Mouse (Mus musculus) megakaryocyte, embryonic 14.5 days (primary cell): ENCODE data around the gene Abl2. TPM values are rescaled to one million over a fixed set of nuclear protein-coding genes. Genes with fewer than 3 reads are reported as not detected.

Experiments
- H3K27me3 ChIP-seq: replicated peaks from 2 replicates; pipeline ENCODE3; 2012; ENCODE audit warnings: inconsistent platforms
- H3K36me3 ChIP-seq: replicated peaks from 2 replicates; pipeline ENCODE3; 2012; ENCODE audit warnings: low read length, inconsistent platforms, mixed read lengths
- H3K4me1 ChIP-seq: 2 replicates; pipeline ENCODE4 v1.6.1; 2012; ENCODE audit warnings: inconsistent platforms
- H3K4me3 ChIP-seq: replicated peaks from 2 replicates; pipeline ENCODE3; 2012; ENCODE audit warnings: moderate library complexity, mild to moderate bottlenecking, inconsistent platforms
- H3K9me3 ChIP-seq: 2 replicates; pipeline ENCODE4 v1.6.1; 2012; ENCODE audit warnings: inconsistent platforms
- FLI1 ChIP-seq: IDR thresholded peaks from 2 replicates; pipeline ENCODE4 v1.6.1; 2012; ENCODE audit warnings: low read length, inconsistent platforms, mixed read lengths
- GATA1 ChIP-seq: IDR thresholded peaks from 3 replicates; pipeline ENCODE4 v1.6.1; 2012; ENCODE audit warnings: mixed read lengths, low read length, inconsistent platforms, borderline replicate concordance
- polyA plus RNA-seq: library from polyadenylated mRNA; stranded (reverse); fragments of >175 nt; gene quantifications from 2 replicates; pipeline ENCODE4 v1.2.3, GENCODE M21; 2012; ENCODE audit warnings: low replicate concordance; ENCODE audit not compliant: insufficient read depth

The Abl2 gene
- polyA plus RNA-seq, 1 experiment = 5.0 TPM

DNA sequence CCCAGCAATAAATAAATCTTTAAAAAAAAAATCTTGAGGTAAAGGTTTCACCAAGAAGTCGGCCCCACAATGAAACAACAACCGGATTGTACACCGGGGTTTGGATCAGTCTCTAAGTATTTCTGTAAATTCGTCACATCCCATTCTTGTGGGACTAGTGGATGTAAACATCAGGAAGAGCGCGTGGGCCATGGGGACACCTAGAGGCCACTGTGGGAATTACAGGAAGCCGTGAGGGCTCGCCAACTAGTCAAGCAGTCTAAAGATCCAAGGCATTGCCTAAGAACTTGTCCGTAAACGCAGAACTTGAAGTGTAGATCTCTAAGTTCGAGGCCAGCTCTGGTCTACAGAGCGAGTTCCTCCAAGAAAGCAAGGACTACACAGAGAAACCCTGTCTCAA lies 117.6 kb downstream of the Abl2 start:
- Histone ChIP-seq H3K4me3 (no peak overlapping the region), H3K9me3 (no peaks in the 10 kb centered on the region), H3K4me1 (peaks cover 40% of the 10 kb centered on the region), H3K27me3 (no peaks in the 10 kb centered on the region), H3K36me3 (peaks cover 33% of the 10 kb centered on the region)
- TF ChIP-seq FLI1 = no peak
- no peak for TF ChIP-seq GATA1

DNA sequence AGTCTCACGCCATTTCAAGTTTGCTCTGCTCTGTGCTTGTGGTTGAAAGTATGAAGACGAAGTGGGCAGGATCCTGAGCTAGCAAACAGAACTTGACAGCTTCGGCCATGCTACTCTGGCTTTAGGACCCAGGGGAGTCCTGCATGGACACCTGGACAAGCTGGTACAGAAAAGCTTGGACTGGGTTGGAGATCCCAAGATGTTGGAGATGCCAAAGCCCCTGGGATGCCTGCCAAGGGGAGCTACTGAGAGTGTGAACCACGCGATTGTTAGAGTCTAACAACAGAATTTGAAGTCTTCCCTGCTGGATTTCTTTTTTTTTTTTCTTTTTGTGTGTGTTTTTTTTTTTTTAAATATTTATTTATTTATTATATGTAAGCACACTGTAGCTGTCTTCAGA lies 118.0 kb downstream of the Abl2 start:
- H3K36me3 ChIP-seq = peaks cover 37% of the 10 kb centered on the region
- H3K27me3 ChIP-seq = no peaks in the 10 kb centered on the region
- no peak overlapping the region for H3K4me3 ChIP-seq
- H3K4me1 ChIP-seq = peaks cover 41% of the 10 kb centered on the region
- no peaks in the 10 kb centered on the region for H3K9me3 ChIP-seq
- TF ChIP-seq FLI1 (no peak), GATA1 (no peak)

GRCm38 (mm10) chr1:156677230-156677629 lies 118.6 kb downstream of the Abl2 start:
- Histone ChIP-seq H3K4me3 (no peak overlapping the region), H3K9me3 (no peaks in the 10 kb centered on the region), H3K36me3 (peaks cover 40% of the 10 kb centered on the region), H3K27me3 (no peaks in the 10 kb centered on the region), H3K4me1 (peaks cover 40% of the 10 kb centered on the region)
- no peak for TF ChIP-seq GATA1
- no peak for TF ChIP-seq FLI1

- Histone ChIP-seq H3K36me3 (peaks cover 59% of the 10 kb centered on the region), H3K4me3 (no peak overlapping the region), H3K4me1 (peaks cover 17% of the 10 kb centered on the region), H3K27me3 (no peaks in the 10 kb centered on the region), H3K9me3 (no peaks in the 10 kb centered on the region)
- TF ChIP-seq GATA1 = no peak
- TF ChIP-seq FLI1 = no peak
Observed at GRCm38 (mm10) chr1:156679599-156679998, 121.0 kb downstream of the Abl2 start.

- H3K36me3 ChIP-seq = peaks cover 95% of the 10 kb centered on the region
- H3K27me3 ChIP-seq = no peaks in the 10 kb centered on the region
- 0 out of 2 replicates have a peak, but pooled peaks cover 1% of the 10 kb centered on the region for H3K4me1 ChIP-seq
- H3K4me3 ChIP-seq = no peak overlapping the region
- H3K9me3 ChIP-seq = no peaks in the 10 kb centered on the region
- TF ChIP-seq FLI1 (no peak), GATA1 (no peak)
Observed at GRCm38 (mm10) chr1:156686025-156686661, 127.6 kb downstream of the Abl2 start.

Other genes with a start within 250 kb of the Abl2 start
- gene Nphs2, start 248.1 kb upstream of the Abl2 start, polyA plus RNA-seq = 0.27 TPM in 1 of 2 replicates, not detected in the other
- 95.0 and 1,003 TPM in 2 replicates for gene Gm2000, start 192.7 kb upstream of the Abl2 start, polyA plus RNA-seq
- gene Axdnd1, start 137.6 kb upstream of the Abl2 start, polyA plus RNA-seq = not detected in 2 replicates
- 23.7 TPM in 1 of 2 replicates, not detected in the other for gene Soat1, start 84.5 kb upstream of the Abl2 start, polyA plus RNA-seq
- 1.2 and 1.8 TPM in 2 replicates for gene Gm10031, start 34.8 kb upstream of the Abl2 start, polyA plus RNA-seq
- 18.1 and 29.8 TPM in 2 replicates for gene Tor3a, start 115.6 kb downstream of the Abl2 start, polyA plus RNA-seq
- 1.3 and 6.0 TPM in 2 replicates for gene Fam20b, start 160.3 kb downstream of the Abl2 start, polyA plus RNA-seq